Mouse (Mus musculus) small intestine, adult 2 months (tissue): ENCODE measurements around the gene Ybx2. TPM values are rescaled to one million over a fixed set of nuclear protein-coding genes. Genes with fewer than 3 reads are reported as not detected.
"Not testable (repeated sequence)": the region's sequence is repeated elsewhere in the genome, so short reads cannot be mapped to it uniquely, and the experiment has no call there.

Experiments used
- H3K27ac ChIP-seq: fragments of 200-500 bp; 2 replicates; pipeline ENCODE4 v1.5.1; 2012; ENCODE audit warnings: low read depth, low read length, control low read depth, inconsistent platforms; ENCODE audit not compliant: insufficient read depth
- H3K27me3 ChIP-seq: fragments of 200-500 bp; 2 replicates; pipeline ENCODE4 v1.6.1; 2012; ENCODE audit warnings: mild to moderate bottlenecking, moderate library complexity, low read length, inconsistent platforms; ENCODE audit not compliant: control insufficient read depth, insufficient read depth
- H3K36me3 ChIP-seq: fragments of 200-500 bp; 2 replicates; pipeline ENCODE4 v1.6.1; 2012; ENCODE audit warnings: mild to moderate bottlenecking, low read length, control low read depth, inconsistent platforms; ENCODE audit not compliant: control insufficient read depth, insufficient read depth
- H3K4me1 ChIP-seq: fragments of 200-500 bp; 2 replicates; pipeline ENCODE4 v1.6.1; 2012; ENCODE audit warnings: low read length, inconsistent platforms, mixed read lengths; ENCODE audit not compliant: control insufficient read depth, insufficient read depth, insufficient read length
- H3K4me3 ChIP-seq: fragments of 200-500 bp; 2 replicates; pipeline ENCODE4 v1.5.1; 2012; ENCODE audit warnings: low read depth, mild to moderate bottlenecking, control low read depth, inconsistent platforms, low read length, moderate library complexity
- CTCF ChIP-seq: fragments of 200-500 bp; IDR thresholded peaks from 2 replicates; pipeline ENCODE4 v1.5.1; 2012; ENCODE audit warnings: low read depth, mild to moderate bottlenecking, control low read depth, inconsistent platforms, low read length, moderate library complexity, mixed read lengths; ENCODE audit not compliant: insufficient replicate concordance, insufficient read length; ENCODE audit errors: extremely low read depth
- POLR2A ChIP-seq: fragments of 200-500 bp; IDR thresholded peaks from 2 replicates; pipeline ENCODE4 v1.6.1; 2012; ENCODE audit warnings: low read depth, mild to moderate bottlenecking, control low read depth, inconsistent platforms, low read length, moderate library complexity
- WGBS: fragments of 180-500 bp; shearing (Covaris S2); methylation state at CpG from one replicate; pipeline ENCODE4 v1.1.7; 2018; 5-methylcytosine and 5-hydroxymethylcytosine counted together
- polyA plus RNA-seq: library from polyadenylated mRNA; depleted of rRNA; stranded (reverse); fragments of >200 nt; gene quantifications from 2 replicates; pipeline ENCODE4 v1.2.3, GENCODE M21; 2012

The Ybx2 gene
- polyA plus RNA-seq, 1 experiment = 11.4 TPM

- H3K4me3 ChIP-seq = no peak overlapping the region
- H3K27ac ChIP-seq = no peak overlapping the region
- peaks cover 14% of the 10 kb centered on the region for H3K4me1 ChIP-seq
- peak; percentile 12; the same call in 1 of the 2 replicates for TF ChIP-seq CTCF
- TF ChIP-seq POLR2A = no peak
- WGBS = 42% methylated on average over 5 of the region's 5 CpGs
- H3K36me3 ChIP-seq = peaks cover 50% of the 10 kb centered on the region
- no peaks in the 10 kb centered on the region for H3K27me3 ChIP-seq
These were observed 19.6 kb upstream of the Ybx2 start for GRCm38 (mm10) chr11:69915667-69916627.

- H3K27ac ChIP-seq, H3K27me3 ChIP-seq, H3K4me3 ChIP-seq: not testable (repeated sequence)
- Histone ChIP-seq H3K4me1 (peaks cover 14% of the 10 kb centered on the region), H3K36me3 (peaks cover 41% of the 10 kb centered on the region)
- WGBS = 61% methylated on average over 7 of the region's 7 CpGs
These were observed 18.8 kb upstream of the Ybx2 start for GRCm38 (mm10) chr11:69916652-69917378.

- peaks cover 35% of the 10 kb centered on the region for H3K36me3 ChIP-seq
- TF ChIP-seq POLR2A = no peak
- no peak for TF ChIP-seq CTCF
- WGBS = 80% methylated on average over 8 of the region's 8 CpGs
These were observed 18.1 kb upstream of the Ybx2 start for GRCm38 (mm10) chr11:69917379-69917948.

GRCm38 (mm10) chr11:69918118-69918517 lies 17.5 kb upstream of the Ybx2 start:
- Histone ChIP-seq H3K4me3 (no peak overlapping the region), H3K27me3 (no peaks in the 10 kb centered on the region), H3K27ac (no peak overlapping the region), H3K4me1 (peaks cover 15% of the 10 kb centered on the region), H3K36me3 (peaks cover 35% of the 10 kb centered on the region)
- TF ChIP-seq CTCF (no peak), POLR2A (no peak)
- 71% methylated on average over 5 of the region's 5 CpGs for WGBS

More at GRCm38 (mm10) chr11:69917379-69917948, 18.1 kb upstream of the Ybx2 start:
- H3K27me3 ChIP-seq = no peaks in the 10 kb centered on the region
- peaks cover 14% of the 10 kb centered on the region for H3K4me1 ChIP-seq
- no peak overlapping the region for H3K27ac ChIP-seq
- no peak overlapping the region for H3K4me3 ChIP-seq

- Histone ChIP-seq H3K4me3 (no peak overlapping the region), H3K27me3 (no peaks in the 10 kb centered on the region), H3K27ac (no peak overlapping the region), H3K36me3 (peaks cover 35% of the 10 kb centered on the region), H3K4me1 (peaks cover 12% of the 10 kb centered on the region)
- TF ChIP-seq POLR2A (no peak), CTCF (no peak)
- WGBS = 44% methylated on average over 9 of the region's 9 CpGs
These were observed 16.5 kb upstream of the Ybx2 start for GRCm38 (mm10) chr11:69919053-69919452.

- Histone ChIP-seq H3K4me1 (peaks cover 10% of the 10 kb centered on the region), H3K27ac (peak overlapping the region; percentile 88), H3K4me3 (peak overlapping the region; percentile 95), H3K27me3 (no peaks in the 10 kb centered on the region), H3K36me3 (peaks cover 35% of the 10 kb centered on the region)
- WGBS = under 1% methylated on average over 17 of the region's 17 CpGs
- no peak for TF ChIP-seq CTCF
- no peak for TF ChIP-seq POLR2A
These were observed 15.8 kb upstream of the Ybx2 start for GRCm38 (mm10) chr11:69919661-69920265.

GRCm38 (mm10) chr11:69920266-69921031 lies 15.1 kb upstream of the Ybx2 start:
- Histone ChIP-seq H3K4me1 (peaks cover 6% of the 10 kb centered on the region; the same call in 1 of the 2 replicates), H3K27ac (peak overlapping the region; percentile 93), H3K4me3 (peak overlapping the region; percentile 95), H3K36me3 (peaks cover 31% of the 10 kb centered on the region), H3K27me3 (no peaks in the 10 kb centered on the region)
- TF ChIP-seq CTCF = 0 out of 2 replicates have a peak, but pooled peaks have one; percentile 6
- no peak for TF ChIP-seq POLR2A
- WGBS = under 1% methylated on average over 62 of the region's 65 CpGs
